22 mouse cellular contexts compared by ENCODE assay signal in the genomic region with DNA sequence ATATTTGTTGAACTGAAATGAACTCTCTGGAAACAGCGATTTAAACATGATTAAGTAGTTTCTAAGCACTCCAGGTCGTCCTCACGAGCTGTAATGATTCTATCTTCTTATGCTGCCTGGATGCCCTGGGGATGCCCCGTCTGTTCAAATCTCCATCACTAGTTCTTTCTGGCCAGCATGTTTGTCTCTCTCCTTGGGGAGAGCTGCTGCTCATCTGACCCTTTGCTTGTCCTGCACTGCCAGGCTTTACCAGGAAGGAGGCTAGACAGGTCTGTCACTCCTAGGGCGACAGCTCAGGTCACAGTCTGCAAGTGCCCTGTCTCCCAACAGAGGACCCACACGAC.
DNase-seq lines count a peak whose midpoint lies in the region; ATAC-seq and TF ChIP-seq lines count a peak whose summit lies in the region.
"Had no signal": no experiment of that assay in that cellular context is flagged by ENCODE, and none has a peak within 500 bp of the region (broad histone marks: within the 10 kb centered on the region; RNA-seq: fewer than 3 reads in every experiment).

No protein-coding gene starts in this region.

- DNase-seq in hindbrain, embryonic 10.5 days (ENCODE audit: low spot score), result no peak
- peak; percentile 11 for DNase-seq in brain, adult 2 months (ENCODE audit: low read depth, low spot score)
- DNase-seq in cerebellum, adult 2 months, result peak; percentile 25 to 38
- DNase-seq in cerebellum, postnatal 36 days, result peak; percentile 14 to 15
- DNase-seq in embryo, embryonic 10 days (ENCODE audit: low spot score), result no peak
- no peak for DNase-seq in gastrocnemius, adult 18-20 months (ENCODE audit: low spot score)
- DNase-seq: adrenal gland, postnatal 14 days; gastrocnemius, postnatal 36 days; heart, postnatal 10 days; kidney, adult 18-20 months; thymus, postnatal 25 days had no signal

- H3K27ac ChIP-seq in hindbrain, embryonic 12.5 days, result no peak overlapping the region
- no peak overlapping the region for H3K27ac ChIP-seq in hindbrain, embryonic 10.5 days
- H3K27ac ChIP-seq in cerebellum, adult 2 months (ENCODE audit: insufficient read depth, low read length), result no peak overlapping the region
- H3K27ac ChIP-seq: embryonic facial prominence, embryonic 15.5 days; heart, embryonic 10.5 days; kidney, postnatal 0 days; liver, embryonic 14.5 days; lung, embryonic 15.5 days; macrophage had no signal

- WGBS in hindbrain, embryonic 12.5 days, result 66% methylated on average over 6 of the region's 6 CpGs
- 76% methylated on average over 6 of the region's 6 CpGs for WGBS in hindbrain, embryonic 10.5 days
- WGBS in cerebellum, adult 2 months, result 23% methylated on average over 6 of the region's 6 CpGs

- H3K9me3 ChIP-seq in hindbrain, embryonic 12.5 days (replicated peaks), result no peaks in the 10 kb centered on the region
- H3K9me3 ChIP-seq in hindbrain, embryonic 10.5 days, result no peaks in the 10 kb centered on the region
- H3K9me3 ChIP-seq: embryonic facial prominence, embryonic 15.5 days; heart, embryonic 10.5 days; lung, embryonic 15.5 days had no signal

- H3K36me3 ChIP-seq in hindbrain, embryonic 12.5 days, result no peaks in the 10 kb centered on the region
- H3K36me3 ChIP-seq in hindbrain, embryonic 10.5 days, result no peaks in the 10 kb centered on the region
- H3K36me3 ChIP-seq: embryonic facial prominence, embryonic 15.5 days; heart, embryonic 10.5 days; lung, embryonic 15.5 days had no signal

- no peak for TF ChIP-seq POLR2A in cerebellum, adult 2 months (IDR thresholded peaks at IDR 0.05; ENCODE audit: borderline replicate concordance, insufficient read depth, low read length)

- H3K4me2 ChIP-seq in hindbrain, embryonic 12.5 days (replicated peaks), result no peak overlapping the region
- H3K4me2 ChIP-seq: embryonic facial prominence, embryonic 15.5 days; lung, embryonic 15.5 days; midbrain, embryonic 11.5 days had no signal

- TF ChIP-seq CTCF in cerebellum, adult 2 months (IDR thresholded peaks at IDR 0.05; ENCODE audit: borderline replicate concordance, insufficient read depth, low read depth, low read length), result no peak

- H3K4me3 ChIP-seq in hindbrain, embryonic 12.5 days, result no peak overlapping the region
- no peak overlapping the region for H3K4me3 ChIP-seq in hindbrain, embryonic 10.5 days
- H3K4me3 ChIP-seq in cerebellum, adult 2 months (replicated peaks; ENCODE audit: insufficient read depth, low read depth, low read length), result no peak overlapping the region
- H3K4me3 ChIP-seq: embryonic facial prominence, embryonic 15.5 days; heart, embryonic 10.5 days; lung, embryonic 15.5 days had no signal

- H3K9ac ChIP-seq in hindbrain, embryonic 12.5 days, result no peak overlapping the region
- H3K9ac ChIP-seq: embryonic facial prominence, embryonic 15.5 days; liver, embryonic 14.5 days; lung, embryonic 15.5 days had no signal

- peak; percentile 40; the same call in 1 of the 2 replicates for ATAC-seq in hindbrain, embryonic 12.5 days (ENCODE audit: low FRiP score)
- ATAC-seq: activated CD4-positive, CD25-positive, alpha-beta regulatory T cell, adult 4 months; CD4-positive, CD25-positive, alpha-beta regulatory T cell, adult 4 months; forebrain, embryonic 16.5 days had no signal

- peaks cover 7% of the 10 kb centered on the region; the same call in 1 of the 2 replicates for H3K27me3 ChIP-seq in hindbrain, embryonic 12.5 days
- peaks cover 20% of the 10 kb centered on the region for H3K27me3 ChIP-seq in hindbrain, embryonic 10.5 days (ENCODE audit: insufficient read depth, poor library complexity, severe bottlenecking)
- no peaks in the 10 kb centered on the region for H3K27me3 ChIP-seq in cerebellum, adult 2 months (ENCODE audit: control insufficient read depth, insufficient read depth, low read length)
- H3K27me3 ChIP-seq: embryonic facial prominence, embryonic 15.5 days; lung, embryonic 15.5 days had no signal

- H3K4me1 ChIP-seq in hindbrain, embryonic 12.5 days, result peaks cover 4% of the 10 kb centered on the region; the same call in 1 of the 2 replicates
- peaks cover 4% of the 10 kb centered on the region; the same call in 1 of the 2 replicates for H3K4me1 ChIP-seq in hindbrain, embryonic 10.5 days (replicated peaks)
- peaks cover 14% of the 10 kb centered on the region for H3K4me1 ChIP-seq in cerebellum, adult 2 months (ENCODE audit: control insufficient read depth, insufficient read depth, low read length)
- H3K4me1 ChIP-seq: embryonic facial prominence, embryonic 15.5 days; heart, embryonic 10.5 days; lung, embryonic 15.5 days had no signal

Comparison
In these comparisons a context has a peak if more than half of its experiments do, and no peak if none do; other contexts are left out.
1. DNase-seq: peak in brain, adult 2 months (single experiment), cerebellum, adult 2 months (2 of 2) and cerebellum, postnatal 36 days (2 of 2); none in hindbrain, embryonic 10.5 days (single experiment), embryo, embryonic 10 days (single experiment) and gastrocnemius, adult 18-20 months (single experiment).